Mouse (Mus musculus): Measurements from ENCODE around the gene Slc27a2. TPM values are rescaled to one million over a fixed set of nuclear protein-coding genes. Genes with fewer than 3 reads are reported as not detected.

The Slc27a2 gene
- total RNA-seq, 2 experiments from 2014 or later: 0.80 TPM; not detected in 1

- DNase-seq: no peak
- intact Hi-C loops (cut with DNase I): no loop called here
Observed at GRCm38 (mm10) chr2:126551244-126551890, 840 bp upstream of the Slc27a2 start.

DNA sequence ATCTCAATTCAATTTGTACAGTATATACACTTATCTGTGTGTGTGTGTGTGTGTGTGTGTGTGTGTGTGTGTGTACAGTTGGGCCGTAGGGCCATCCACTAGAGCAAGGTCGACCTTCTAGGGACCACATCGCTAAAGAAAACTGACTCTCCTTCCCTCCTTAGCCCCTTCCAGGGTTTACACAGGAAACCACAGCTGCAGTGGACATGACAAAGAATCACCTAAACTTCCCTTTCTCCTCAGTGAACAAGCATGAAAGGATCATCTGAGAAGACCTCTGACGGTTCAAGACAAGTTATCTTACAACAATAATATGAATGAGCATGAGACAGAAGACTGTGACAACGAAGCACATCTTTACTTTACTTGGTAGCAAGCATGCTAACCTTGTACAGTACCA, 311 bp upstream of the Slc27a2 start:
- intact Hi-C loops (cut with DNase I): no loop called here

GRCm38 (mm10) chr2:126553291-126553639, 1.1 kb downstream of the Slc27a2 start:
- intact Hi-C loops (cut with DNase I): no loop called here

More for the DNA sequence above, 311 bp upstream of the Slc27a2 start:
- DNase-seq: no peak

GRCm38 (mm10) chr2:126555533-126555932, 3.3 kb downstream of the Slc27a2 start:
- DNase-seq: no peak
- intact Hi-C loops (cut with DNase I): no loop called here

More at GRCm38 (mm10) chr2:126553291-126553639, 1.1 kb downstream of the Slc27a2 start:
- DNase-seq: no peak

DNA sequence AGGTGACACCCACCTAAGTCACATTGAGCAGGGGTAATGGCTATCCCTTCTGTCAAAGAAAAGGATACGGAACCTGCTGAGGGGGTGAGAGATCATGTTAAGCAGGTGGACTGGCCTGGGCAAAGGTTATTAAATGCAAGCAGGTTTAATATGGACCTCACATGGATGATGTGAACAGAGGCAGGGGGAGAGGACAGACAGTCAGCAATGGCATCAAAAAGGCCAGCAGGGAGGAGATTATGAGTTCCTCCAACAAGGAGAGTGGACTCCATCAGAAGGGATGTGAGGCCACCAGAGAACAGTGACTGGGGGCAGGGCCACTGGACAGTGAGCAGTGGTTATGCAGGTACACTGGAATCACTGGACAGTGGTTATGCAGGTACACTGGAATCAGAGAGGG, 7.9 kb downstream of the Slc27a2 start:
- DNase-seq: no peak
- intact Hi-C loops (cut with DNase I): no loop called here

DNA sequence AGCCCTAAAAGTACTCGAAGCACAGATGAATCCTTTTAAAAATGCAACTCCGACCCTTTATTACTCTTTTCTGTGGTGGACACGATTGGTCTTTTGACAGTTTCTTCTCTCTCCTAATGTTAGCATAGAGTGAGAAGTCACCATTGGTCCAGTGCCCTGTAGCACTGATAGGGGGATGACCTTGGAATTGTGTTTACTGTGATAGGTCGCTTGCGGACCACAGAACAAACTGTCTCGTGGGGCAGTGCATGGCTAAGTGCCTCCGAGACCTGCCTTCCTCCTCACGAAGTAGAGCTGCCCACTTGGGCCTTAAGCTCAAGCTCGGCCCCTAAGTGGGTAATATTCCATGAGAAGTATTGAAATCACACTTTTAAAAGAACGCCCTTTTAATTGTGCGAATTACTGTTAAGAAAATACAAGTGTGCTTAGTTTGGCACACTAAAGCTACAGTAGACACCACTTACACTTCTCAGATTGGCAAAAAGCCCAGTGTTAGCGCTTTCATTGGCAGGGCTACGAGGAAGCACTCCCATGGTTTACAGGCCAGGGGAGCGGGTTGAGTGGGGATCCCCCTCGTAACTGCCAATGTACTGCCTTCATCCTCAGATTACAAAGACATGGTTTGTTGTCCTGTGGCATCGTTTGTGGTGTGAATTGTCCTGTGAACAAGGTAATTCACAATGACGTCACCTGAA, 11.4 kb downstream of the Slc27a2 start:
- peak; percentile 6 to 13 for DNase-seq
- intact Hi-C loops (cut with DNase I): no loop called here

- DNase-seq: no peak
- intact Hi-C loops (cut with DNase I): no loop called here
Observed at GRCm38 (mm10) chr2:126572163-126572562, 20.0 kb downstream of the Slc27a2 start.

DNA sequence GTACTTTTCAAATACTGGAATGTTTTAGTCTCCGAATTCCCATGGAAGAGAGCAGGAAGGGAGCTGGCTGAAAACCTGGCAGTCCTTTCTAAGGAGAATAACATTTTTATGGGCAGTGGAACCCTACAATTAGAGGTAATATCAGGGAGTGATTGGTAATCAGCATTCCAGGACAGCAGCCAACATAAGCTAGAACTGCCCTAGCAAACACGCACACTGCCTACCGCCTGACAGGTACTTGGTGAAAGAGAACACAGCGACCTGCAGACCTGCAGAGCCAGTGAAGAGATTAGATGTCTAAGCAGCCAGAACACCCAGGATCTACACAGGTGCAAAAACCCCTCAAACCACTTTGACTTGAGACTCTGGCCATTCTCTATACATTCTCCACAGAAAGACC, 20.5 kb downstream of the Slc27a2 start:
- DNase-seq: no peak
- intact Hi-C loops (cut with DNase I): no loop called here

DNA sequence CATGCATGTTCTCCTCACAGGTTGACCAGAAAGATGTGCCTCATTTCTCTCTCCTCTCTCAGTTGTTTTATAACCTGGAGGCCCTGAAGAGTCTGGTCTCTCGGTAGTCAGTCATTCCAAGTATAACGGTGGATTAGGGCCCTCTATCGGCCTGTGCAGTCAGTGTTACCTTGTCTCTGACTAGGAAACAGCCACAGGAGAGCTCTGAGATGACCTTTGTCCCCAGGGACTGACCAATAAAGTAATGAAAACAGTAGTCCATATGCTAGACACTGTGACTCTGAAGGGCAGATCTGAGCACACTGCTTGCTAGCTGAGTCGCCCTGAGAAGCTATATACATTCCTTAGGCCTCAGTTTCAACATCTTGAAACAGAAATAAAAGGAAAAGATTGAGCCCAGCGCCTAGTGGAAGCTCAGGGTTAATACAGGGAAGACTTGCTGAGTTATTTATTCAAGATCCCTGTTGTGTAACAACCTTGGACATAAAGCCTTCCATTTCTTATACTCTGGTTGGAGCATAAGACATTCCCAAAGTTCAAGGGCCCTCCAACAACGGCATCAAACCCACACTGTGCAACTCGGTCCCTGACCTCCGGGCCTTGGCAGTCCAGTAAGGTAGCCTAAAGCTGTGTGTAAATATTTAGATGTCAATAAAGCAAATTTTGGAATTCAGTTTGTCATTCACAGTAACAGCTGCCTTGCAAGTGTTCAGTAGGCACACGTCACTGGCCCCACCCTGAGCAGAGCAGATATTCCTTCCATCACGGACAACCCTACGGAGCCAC, 23.4 kb downstream of the Slc27a2 start:
- intact Hi-C loops (cut with DNase I): no loop called here

GRCm38 (mm10) chr2:126577362-126577761, 25.2 kb downstream of the Slc27a2 start:
- intact Hi-C loops (cut with DNase I): no loop called here
- no peak for DNase-seq

More for the DNA sequence above, 23.4 kb downstream of the Slc27a2 start:
- no peak for DNase-seq

- DNase-seq: no peak
- intact Hi-C loops (cut with DNase I): no loop called here
Observed at GRCm38 (mm10) chr2:126579282-126579681, 27.1 kb downstream of the Slc27a2 start.

DNA sequence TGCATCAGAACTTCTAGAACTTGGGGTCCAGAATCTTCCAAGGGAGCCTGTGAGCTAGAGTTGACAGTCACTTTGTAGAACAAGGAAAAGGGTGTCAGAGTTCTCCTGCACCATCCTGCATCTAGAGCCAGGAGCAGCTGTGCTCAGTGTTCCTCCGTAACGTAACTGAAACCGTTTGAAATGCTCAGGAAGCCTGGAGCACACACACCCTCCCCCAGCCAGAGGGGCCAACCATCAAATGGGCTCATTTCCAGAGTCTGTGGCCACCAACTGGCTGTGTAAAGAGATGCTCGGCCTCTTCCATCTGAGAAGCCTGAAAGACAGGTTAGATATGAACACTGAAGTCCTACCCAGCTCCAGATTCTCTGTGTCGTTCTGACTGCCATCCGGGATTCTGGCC, 31.8 kb downstream of the Slc27a2 start:
- no peak for DNase-seq
- intact Hi-C loops (cut with DNase I): no loop called here

DNA sequence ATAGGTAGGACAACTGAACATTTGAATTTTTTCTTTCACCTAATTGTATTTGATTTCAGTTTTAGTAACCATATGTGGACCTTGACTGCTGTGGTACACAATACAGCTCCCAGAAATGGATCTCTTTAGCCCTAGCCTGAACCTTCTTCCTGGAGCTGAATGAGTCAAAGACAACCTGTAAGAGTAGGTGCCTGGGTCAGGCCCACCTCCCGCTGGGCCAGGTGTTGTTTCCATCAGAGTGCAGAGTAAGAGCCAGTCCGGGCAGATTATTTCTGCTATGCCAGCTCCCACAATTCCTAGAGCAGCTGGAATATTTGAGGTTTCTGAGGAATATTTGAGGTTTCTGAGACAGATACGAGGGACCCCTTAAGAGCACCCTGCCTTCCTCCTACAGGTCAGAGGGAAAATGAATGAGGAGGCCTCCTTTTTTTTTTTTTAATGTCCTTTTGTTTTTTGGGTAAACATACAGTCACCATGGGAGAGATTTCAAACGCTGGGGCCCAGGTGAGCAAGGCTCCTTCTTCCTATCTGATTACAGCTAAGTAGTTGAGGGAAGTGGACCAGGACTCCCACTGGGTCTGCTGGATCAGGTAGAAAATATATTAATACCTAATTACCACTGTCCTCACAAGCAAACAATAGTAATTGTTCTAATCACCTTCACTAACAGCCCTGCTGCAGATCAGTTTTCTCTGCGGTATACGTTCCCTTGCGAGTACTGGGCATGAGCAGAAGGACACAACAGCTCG, 32.6 kb downstream of the Slc27a2 start:
- intact Hi-C loops (cut with DNase I): no loop called here
- DNase-seq: no peak

DNA sequence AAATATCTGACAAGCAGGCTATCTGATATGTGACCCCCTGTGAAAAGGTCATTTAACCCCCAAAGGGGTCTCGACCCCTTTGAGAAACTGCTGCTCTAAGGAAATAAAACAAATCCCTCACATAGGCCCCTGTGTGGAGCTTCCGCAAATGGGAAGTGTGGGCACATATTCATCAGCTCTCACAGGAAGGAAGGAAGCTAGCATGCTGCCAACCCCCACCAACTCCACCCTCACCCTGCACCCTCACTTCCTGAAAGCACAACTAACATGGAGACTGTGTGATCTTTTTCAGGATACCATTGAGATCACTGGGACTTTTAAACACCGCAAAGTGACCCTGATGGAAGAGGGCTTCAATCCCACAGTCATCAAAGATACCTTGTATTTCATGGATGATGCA, 35.3 kb downstream of the Slc27a2 start:
- no peak for DNase-seq
- intact Hi-C loops (cut with DNase I): no loop called here

- intact Hi-C loops (cut with DNase I): loop anchor here (5.0 kb wide), 2 partner anchors 116 to 191 kb away; partner anchors contain the start of genes Usp50 and Usp8
- no peak for DNase-seq
Observed at GRCm38 (mm10) chr2:126591304-126591703, 39.1 kb downstream of the Slc27a2 start.

GRCm38 (mm10) chr2:126593831-126594610, 41.8 kb downstream of the Slc27a2 start:
- peak; percentile 75 to 79 for DNase-seq
- intact Hi-C loops (cut with DNase I): loop anchor here (2.0 to 5.0 kb wide), 3 partner anchors 71 to 188 kb away; partner anchors contain the start of genes Usp50 and Usp8

- intact Hi-C loops (cut with DNase I): loop anchor here (5.0 kb wide), 1 partner anchor 411 kb away; the partner anchor contains the start of gene Ap4e1
- no peak for DNase-seq
Observed at GRCm38 (mm10) chr2:126596347-126597072, 44.3 kb downstream of the Slc27a2 start.

- DNase-seq: no peak
- intact Hi-C loops (cut with DNase I): loop anchor here (5.0 kb wide), 1 partner anchor 410 kb away; the partner anchor contains the start of gene Ap4e1
Observed at GRCm38 (mm10) chr2:126597279-126598241, 45.4 kb downstream of the Slc27a2 start.

Measured in heart, postnatal 36 days (tissue).